Comparison of ENCODE assay signal across 8 mouse cellular contexts in genomic region chr19:3719362-3719891, GRCm38 (mm10). TPM values are rescaled to one million over a fixed set of nuclear protein-coding genes. Genes with fewer than 3 reads are reported as not detected.
DNase-seq lines count a peak whose midpoint lies in the region; ATAC-seq lines count a peak whose summit lies in the region.

No protein-coding gene starts in this region.

- H3K4me2 ChIP-seq in hindbrain, embryonic 13.5 days, result peak overlapping the region; percentile 63
- H3K4me2 ChIP-seq in lung, embryonic 16.5 days (ENCODE audit: low read depth, low read length), result peak overlapping the region; percentile 96

- H3K27ac ChIP-seq in hindbrain, embryonic 13.5 days, result no peak overlapping the region
- H3K27ac ChIP-seq in lung, embryonic 16.5 days (ENCODE audit: low read length), result peak overlapping the region; percentile 63

- peak overlapping the region; percentile 36 for H3K4me3 ChIP-seq in hindbrain, embryonic 13.5 days
- H3K4me3 ChIP-seq in lung, embryonic 16.5 days (ENCODE audit: low read length), result peak overlapping the region; percentile 54

- peaks cover 17% of the 10 kb centered on the region for H3K4me1 ChIP-seq in hindbrain, embryonic 13.5 days (replicated peaks)
- H3K4me1 ChIP-seq in lung, embryonic 16.5 days (replicated peaks; ENCODE audit: control insufficient read depth, insufficient read depth, low read length), result peaks cover 7% of the 10 kb centered on the region

- peak overlapping the region; percentile 58 for H3K9ac ChIP-seq in hindbrain, embryonic 13.5 days
- peak overlapping the region; percentile 67 for H3K9ac ChIP-seq in lung, embryonic 16.5 days (ENCODE audit: low read length)

- no peaks in the 10 kb centered on the region for H3K27me3 ChIP-seq in hindbrain, embryonic 13.5 days
- H3K27me3 ChIP-seq in lung, embryonic 16.5 days (ENCODE audit: control insufficient read depth, insufficient read depth, low read depth, low read length), result no peaks in the 10 kb centered on the region

- DNase-seq in T-cell, adult 2 months (ENCODE audit: low spot score), result peak; percentile 25
- peak; percentile 85 to 86 for DNase-seq in cerebellum, postnatal 25 days
- peak; percentile 64 to 66 for DNase-seq in frontal cortex, postnatal 36 days (ENCODE audit: low spot score in 2 of 2)
- DNase-seq in layer of hippocampus, postnatal 10 days (ENCODE audit: low spot score in 2 of 2), result peak; percentile 50 to 69
- DNase-seq in ovary, adult 18-20 months (ENCODE audit: low spot score), result peak; percentile 17
- DNase-seq in thymus, postnatal 14 days, result peak; percentile 45

- peak; percentile 59 for ATAC-seq in hindbrain, embryonic 13.5 days (ENCODE audit: low FRiP score)
- peak; percentile 88 for ATAC-seq in lung, embryonic 16.5 days (ENCODE audit: low read depth)

- H3K9me3 ChIP-seq in hindbrain, embryonic 13.5 days, result no peaks in the 10 kb centered on the region
- H3K9me3 ChIP-seq in lung, embryonic 16.5 days (ENCODE audit: control insufficient read depth, low read length), result no peaks in the 10 kb centered on the region

- peaks cover 41% of the 10 kb centered on the region for H3K36me3 ChIP-seq in hindbrain, embryonic 13.5 days
- H3K36me3 ChIP-seq in lung, embryonic 16.5 days (ENCODE audit: control insufficient read depth, insufficient read depth, low read length), result peaks cover 9% of the 10 kb centered on the region

- 2% methylated on average over 27 of the region's 27 CpGs for WGBS in hindbrain, embryonic 13.5 days
- under 1% methylated on average over 27 of the region's 27 CpGs for WGBS in lung, embryonic 16.5 days

RNA-seq across cellular contexts. Expression of gene 1810055G02Rik, which starts 11.3 kb away (rescaled TPM):
- polyA plus RNA-seq in hindbrain, embryonic 13.5 days (2015; fragmentation: Nextera tagmentation; extraction: Ambion mirVana), result 33.5 and 33.9 TPM in 2 replicates
- total RNA-seq in layer of hippocampus, postnatal 10 days (2021), result 10 to 100 TPM; 25.4 to 39.3 TPM
- 28.3 and 32.4 TPM in 2 replicates for polyA plus RNA-seq in lung, embryonic 16.5 days (2015; fragmentation: Nextera tagmentation; extraction: Ambion mirVana)

RNA-seq across cellular contexts. Expression of gene Lrp5, which starts 33.1 kb away (rescaled TPM):
- 1.4 and 2.0 TPM in 2 replicates for polyA plus RNA-seq in hindbrain, embryonic 13.5 days (2015; fragmentation: Nextera tagmentation; extraction: Ambion mirVana)
- total RNA-seq in layer of hippocampus, postnatal 10 days (2021), result 10 to 100 TPM; 13.3 to 14.3 TPM
- polyA plus RNA-seq in lung, embryonic 16.5 days (2015; fragmentation: Nextera tagmentation; extraction: Ambion mirVana), result 7.4 and 7.8 TPM in 2 replicates

RNA-seq across cellular contexts. Expression of gene Kmt5b, which starts 47.8 kb away (rescaled TPM):
- 54.4 and 57.5 TPM in 2 replicates for polyA plus RNA-seq in hindbrain, embryonic 13.5 days (2015; fragmentation: Nextera tagmentation; extraction: Ambion mirVana)
- total RNA-seq in layer of hippocampus, postnatal 10 days (2021), result 10 to 100 TPM; 72.9 to 76.9 TPM
- polyA plus RNA-seq in lung, embryonic 16.5 days (2015; fragmentation: Nextera tagmentation; extraction: Ambion mirVana), result 28.1 and 29.5 TPM in 2 replicates

Comparison
In these comparisons a context has a peak if more than half of its experiments do, and no peak if none do; other contexts are left out.
1. DNase-seq: peak in every context shown above with its lines; median percentile 86 in cerebellum, postnatal 25 days; 65 in frontal cortex, postnatal 36 days; 60 in layer of hippocampus, postnatal 10 days; 45 in thymus, postnatal 14 days; 25 in T-cell, adult 2 months; 17 in ovary, adult 18-20 months.